Mouse (Mus musculus): Measurements from ENCODE around the gene Tmem131l.

Tmem131l gene

GRCm38 (mm10) chr3:83978497-83979410 lies 61.2 kb downstream of the Tmem131l start:
- DNase-seq (ENCODE audit: low read depth, low spot score): no peak

GRCm38 (mm10) chr3:83977817-83978216 lies 62.2 kb downstream of the Tmem131l start:
- no peak for DNase-seq (ENCODE audit: low read depth, low spot score)

GRCm38 (mm10) chr3:83976161-83976560 lies 63.8 kb downstream of the Tmem131l start:
- DNase-seq (ENCODE audit: low read depth, low spot score): no peak

- DNase-seq (ENCODE audit: low read depth, low spot score): no peak
These were observed 66.6 kb downstream of the Tmem131l start for GRCm38 (mm10) chr3:83973339-83973738.

- DNase-seq (ENCODE audit: low read depth, low spot score): no peak
These were observed 69.3 kb downstream of the Tmem131l start for GRCm38 (mm10) chr3:83970629-83971028.

- DNase-seq (ENCODE audit: low read depth, low spot score): no peak
These were observed 70.9 kb downstream of the Tmem131l start for GRCm38 (mm10) chr3:83969081-83969480.

- DNase-seq (ENCODE audit: low read depth, low spot score): no peak
These were observed 72.2 kb downstream of the Tmem131l start for GRCm38 (mm10) chr3:83967791-83968190.

GRCm38 (mm10) chr3:83965333-83965732 lies 74.6 kb downstream of the Tmem131l start:
- DNase-seq (ENCODE audit: low read depth, low spot score): no peak

GRCm38 (mm10) chr3:83963705-83964104 lies 76.3 kb downstream of the Tmem131l start:
- DNase-seq (ENCODE audit: low read depth, low spot score): no peak

GRCm38 (mm10) chr3:83962571-83962970 lies 77.4 kb downstream of the Tmem131l start:
- DNase-seq (ENCODE audit: low read depth, low spot score): no peak

- no peak for DNase-seq (ENCODE audit: low read depth, low spot score)
These were observed 77.9 kb downstream of the Tmem131l start for GRCm38 (mm10) chr3:83962076-83962475.

- DNase-seq (ENCODE audit: low read depth, low spot score): no peak
These were observed 80.9 kb downstream of the Tmem131l start for GRCm38 (mm10) chr3:83958951-83959681.

- DNase-seq (ENCODE audit: low read depth, low spot score): no peak
These were observed 86.1 kb downstream of the Tmem131l start for GRCm38 (mm10) chr3:83953879-83954278.

- no peak for DNase-seq (ENCODE audit: low read depth, low spot score)
These were observed 91.2 kb downstream of the Tmem131l start for GRCm38 (mm10) chr3:83948801-83949200.

GRCm38 (mm10) chr3:83947476-83948245 lies 92.3 kb downstream of the Tmem131l start:
- DNase-seq (ENCODE audit: low read depth, low spot score): no peak

GRCm38 (mm10) chr3:83946848-83947247 lies 93.1 kb downstream of the Tmem131l start:
- DNase-seq (ENCODE audit: low read depth, low spot score): peak; percentile 6

- no peak for DNase-seq (ENCODE audit: low read depth, low spot score)
These were observed 96.3 kb downstream of the Tmem131l start for GRCm38 (mm10) chr3:83943691-83944090.

- DNase-seq (ENCODE audit: low read depth, low spot score): no peak
These were observed 96.8 kb downstream of the Tmem131l start for GRCm38 (mm10) chr3:83943212-83943611.

GRCm38 (mm10) chr3:83941921-83942320 lies 98.1 kb downstream of the Tmem131l start:
- no peak for DNase-seq (ENCODE audit: low read depth, low spot score)

GRCm38 (mm10) chr3:83938871-83939270 lies 101.1 kb downstream of the Tmem131l start:
- no peak for DNase-seq (ENCODE audit: low read depth, low spot score)

- DNase-seq (ENCODE audit: low read depth, low spot score): no peak
These were observed 105.5 kb downstream of the Tmem131l start for GRCm38 (mm10) chr3:83934514-83934913.

All from c-Kit-negative CD71-positive TER-119-positive erythroid progenitor cells, embryonic 14.5 days (primary cell).